Comparison of ENCODE assay signal across 14 mouse cellular contexts in genomic region chr9:65464161-65464560, GRCm38 (mm10). TPM values are rescaled to one million over a fixed set of nuclear protein-coding genes. Genes with fewer than 3 reads are reported as not detected.
DNase-seq lines count a peak whose midpoint lies in the region; ATAC-seq and TF ChIP-seq lines count a peak whose summit lies in the region.
"Had no signal": no experiment of that assay in that cellular context is flagged by ENCODE, and none has a peak within 500 bp of the region (broad histone marks: within the 10 kb centered on the region; RNA-seq: fewer than 3 reads in every experiment).

No protein-coding gene starts in this region.

- TF ChIP-seq POLR2A in lung, adult 2 months (IDR thresholded peaks at IDR 0.05; ENCODE audit: borderline replicate concordance, extremely low read depth, low read depth, low read length) = no peak

- no peaks in the 10 kb centered on the region for H3K9me3 ChIP-seq in neural tube, embryonic 15.5 days (replicated peaks)
- H3K9me3 ChIP-seq: embryonic facial prominence, embryonic 15.5 days had no signal

- H3K27ac ChIP-seq in neural tube, embryonic 15.5 days (replicated peaks) = no peak overlapping the region
- H3K27ac ChIP-seq: embryonic facial prominence, embryonic 15.5 days; macrophage had no signal

- WGBS in lung, adult 2 months = 80% methylated on average over 6 of the region's 6 CpGs
- WGBS in neural tube, embryonic 15.5 days = 95% methylated on average over 6 of the region's 6 CpGs

- H3K4me1 ChIP-seq in lung, adult 2 months (ENCODE audit: control insufficient read depth, insufficient read depth, low read length) = peaks cover 6% of the 10 kb centered on the region
- peaks cover 24% of the 10 kb centered on the region for H3K4me1 ChIP-seq in neural tube, embryonic 15.5 days

- no peak for TF ChIP-seq CTCF in lung, adult 2 months (IDR thresholded peaks at IDR 0.05; ENCODE audit: insufficient read depth, low read length)

- H3K4me3 ChIP-seq in lung, adult 2 months (replicated peaks; ENCODE audit: extremely low read depth, low read depth, low read length) = no peak overlapping the region
- H3K4me3 ChIP-seq in neural tube, embryonic 15.5 days (replicated peaks) = no peak overlapping the region
- H3K4me3 ChIP-seq: embryonic facial prominence, embryonic 15.5 days had no signal

- DNase-seq in lung, adult 18-20 months = peak; percentile 38 to 48
- no peak for DNase-seq in lung, adult 2 months
- DNase-seq in NIH3T3 (ENCODE audit: low read depth) = peak; percentile 84
- peak; percentile 77 for DNase-seq in adrenal gland, postnatal 25 days
- peak; percentile 63 for DNase-seq in kidney, postnatal 14 days
- no peak for DNase-seq in testis, postnatal 14 days (ENCODE audit: low spot score)
- DNase-seq in cerebellum, adult 9-10 months = no peak

- no peak overlapping the region for H3K4me2 ChIP-seq in neural tube, embryonic 15.5 days
- H3K4me2 ChIP-seq: embryonic facial prominence, embryonic 15.5 days had no signal

- H3K27me3 ChIP-seq in neural tube, embryonic 15.5 days (replicated peaks) = no peaks in the 10 kb centered on the region
- H3K27me3 ChIP-seq: embryonic facial prominence, embryonic 15.5 days had no signal

- no peak overlapping the region for H3K9ac ChIP-seq in neural tube, embryonic 15.5 days (replicated peaks)
- H3K9ac ChIP-seq: embryonic facial prominence, embryonic 15.5 days had no signal

- no peak for ATAC-seq in neural tube, embryonic 15.5 days (ENCODE audit: low FRiP score)

- H3K36me3 ChIP-seq in neural tube, embryonic 15.5 days = peaks cover 26% of the 10 kb centered on the region

RNA-seq across cellular contexts. Expression of gene Spg21, which starts 3.4 kb away (rescaled TPM):
- polyA plus RNA-seq in lung, adult 2 months (2012; rRNA removed) = 21.9 and 27.8 TPM in 2 replicates
- 42.3 and 54.8 TPM in 2 replicates for total RNA-seq in adrenal gland, postnatal 25 days (2021)
- polyA plus RNA-seq in neural tube, embryonic 15.5 days (2015; fragmentation: Nextera tagmentation; extraction: Ambion mirVana) = 104 and 109 TPM in 2 replicates

RNA-seq across cellular contexts. Expression of gene Mtfmt, which starts 28.6 kb away (rescaled TPM):
- polyA plus RNA-seq in lung, adult 2 months (2012; rRNA removed) = 5.0 and 7.5 TPM in 2 replicates
- 16.9 and 20.1 TPM in 2 replicates for total RNA-seq in adrenal gland, postnatal 25 days (2021)
- polyA plus RNA-seq in neural tube, embryonic 15.5 days (2015; fragmentation: Nextera tagmentation; extraction: Ambion mirVana) = 22.5 and 23.0 TPM in 2 replicates

RNA-seq across cellular contexts. Expression of gene Slc51b, which starts 41.4 kb away (rescaled TPM):
- not detected in 2 replicates for polyA plus RNA-seq in lung, adult 2 months (2012; rRNA removed)
- not detected in 2 replicates for total RNA-seq in adrenal gland, postnatal 25 days (2021)
- 0.27 TPM in 1 of 2 replicates, not detected in the other for polyA plus RNA-seq in neural tube, embryonic 15.5 days (2015; fragmentation: Nextera tagmentation; extraction: Ambion mirVana)
- total RNA-seq: gastrocnemius, postnatal 4 days; left cerebral cortex, postnatal 25 days had no signal
- polyA plus RNA-seq: cerebellum, adult 2 months; embryonic facial prominence, embryonic 15.5 days; macrophage; neural tube, embryonic 11.5 days had no signal

RNA-seq across cellular contexts. Expression of gene Ankdd1a, which starts 55.8 kb away (rescaled TPM):
- 0.17 and 0.59 TPM in 2 replicates for polyA plus RNA-seq in lung, adult 2 months (2012; rRNA removed)
- 2.1 and 3.5 TPM in 2 replicates for total RNA-seq in adrenal gland, postnatal 25 days (2021)
- 0.87 and 1.2 TPM in 2 replicates for polyA plus RNA-seq in neural tube, embryonic 15.5 days (2015; fragmentation: Nextera tagmentation; extraction: Ambion mirVana)
- total RNA-seq: gastrocnemius, postnatal 4 days had no signal

Comparison
In these comparisons a context has a peak if more than half of its experiments do, and no peak if none do; other contexts are left out.
1. DNase-seq: peak in lung, adult 18-20 months (2 of 2), NIH3T3 (single experiment), adrenal gland, postnatal 25 days (single experiment) and kidney, postnatal 14 days (single experiment); none in lung, adult 2 months (single experiment), testis, postnatal 14 days (single experiment) and cerebellum, adult 9-10 months (single experiment).